Mouse (Mus musculus) midbrain, embryonic 14.5 days (tissue): Measurements from ENCODE around the gene Tcf12. TPM values are rescaled to one million over a fixed set of nuclear protein-coding genes. Genes with fewer than 3 reads are reported as not detected.
A peak's percentile ranks its signal among the peaks of the same experiment; 100 is the strongest.

Experiments used
- ATAC-seq: fragments of 200-750 bp; cut with Nextera tagmentation; 2 replicates; pipeline ENCODE4 v1.8.0; 2017; ENCODE audit warnings: moderate number of reproducible peaks, moderate library complexity; ENCODE audit not compliant: low FRiP score, low TSS enrichment
- DNase-seq: peaks from one replicate; pipeline ENCODE4 v3.0.0-alpha.2; 2015
- H3K27ac ChIP-seq: fragments of 300-500 bp; sonication (generic); replicated peaks from 2 replicates; pipeline ENCODE4 v1.5.1; 2014; ENCODE audit warnings: mild to moderate bottlenecking, low read depth, low read length, moderate library complexity
- H3K27me3 ChIP-seq: fragments of 300-500 bp; sonication (generic); 2 replicates; pipeline ENCODE4 v1.6.1; 2014; ENCODE audit warnings: low read length, control low read depth, mixed read lengths; ENCODE audit not compliant: control insufficient read depth, insufficient read depth
- H3K36me3 ChIP-seq: fragments of 300-500 bp; sonication (generic); 2 replicates; pipeline ENCODE4 v1.6.1; 2014; ENCODE audit warnings: low read length, control low read depth; ENCODE audit not compliant: control insufficient read depth, insufficient read depth
- H3K4me1 ChIP-seq: fragments of 300-500 bp; sonication (generic); 2 replicates; pipeline ENCODE4 v1.6.1; 2014; ENCODE audit warnings: mild to moderate bottlenecking, antibody characterized with exemption, low read length, control low read depth; ENCODE audit not compliant: control insufficient read depth, insufficient read depth
- H3K4me2 ChIP-seq: fragments of 300-500 bp; sonication (generic); 2 replicates; pipeline ENCODE4 v1.6.1; 2014; ENCODE audit warnings: mild to moderate bottlenecking, low read length, moderate library complexity
- H3K4me3 ChIP-seq: fragments of 300-500 bp; sonication (generic); replicated peaks from 2 replicates; pipeline ENCODE4 v1.5.1; 2014; ENCODE audit warnings: low read depth, low read length
- H3K9ac ChIP-seq: fragments of 300-500 bp; sonication (generic); replicated peaks from 2 replicates; pipeline ENCODE4 v1.6.1; 2014; ENCODE audit warnings: mild to moderate bottlenecking, low read length, moderate library complexity
- H3K9me3 ChIP-seq: fragments of 300-500 bp; sonication (generic); 2 replicates; pipeline ENCODE4 v1.6.1; 2016; ENCODE audit warnings: low read length, control low read depth, mixed read lengths; ENCODE audit not compliant: control insufficient read depth
- WGBS: fragments of 180-500 bp; shearing (Covaris S2); extraction: QIAGEN DNeasy Blood & Tissue Kit; methylation state at CpG from one replicate; pipeline ENCODE4 v1.1.7; 2014; 5-methylcytosine and 5-hydroxymethylcytosine counted together
- polyA plus RNA-seq: library from polyadenylated mRNA; unstranded; fragments of >200 nt; fragmentation: Nextera tagmentation; extraction: Ambion mirVana; gene quantifications from 2 replicates; pipeline ENCODE4 v1.2.1, GENCODE M21; 2014

Gene Tcf12
- polyA plus RNA-seq, 1 experiment from 2014 or later, result 93.6 TPM

GRCm38 (mm10) chr9:71812914-71813313 lies 298.8 kb downstream of the Tcf12 start:
- no peak overlapping the region for H3K4me2 ChIP-seq
- no peaks in the 10 kb centered on the region for H3K36me3 ChIP-seq
- H3K27ac ChIP-seq, result no peak overlapping the region
- H3K9ac ChIP-seq, result no peak overlapping the region
- no peaks in the 10 kb centered on the region for H3K9me3 ChIP-seq
- no peak for DNase-seq
- 60% methylated on average over 4 of the region's 4 CpGs for WGBS
- H3K4me3 ChIP-seq, result no peak overlapping the region
- no peak for ATAC-seq
- no peaks in the 10 kb centered on the region for H3K27me3 ChIP-seq
- no peaks in the 10 kb centered on the region for H3K4me1 ChIP-seq

GRCm38 (mm10) chr9:71812402-71812801 lies 299.3 kb downstream of the Tcf12 start:
- Histone ChIP-seq H3K4me2 (no peak overlapping the region), H3K36me3 (no peaks in the 10 kb centered on the region), H3K27ac (no peak overlapping the region), H3K4me1 (no peaks in the 10 kb centered on the region), H3K9ac (no peak overlapping the region), H3K9me3 (no peaks in the 10 kb centered on the region), H3K27me3 (no peaks in the 10 kb centered on the region), H3K4me3 (no peak overlapping the region)
- DNase-seq, result no peak
- no peak for ATAC-seq
- WGBS, result 33% methylated on average over 4 of the region's 4 CpGs

- H3K9ac ChIP-seq, result no peak overlapping the region
- 70% methylated on average over 5 of the region's 5 CpGs for WGBS
- no peak overlapping the region for H3K4me3 ChIP-seq
- H3K4me2 ChIP-seq, result no peak overlapping the region
- no peaks in the 10 kb centered on the region for H3K9me3 ChIP-seq
- no peak overlapping the region for H3K27ac ChIP-seq
- no peaks in the 10 kb centered on the region for H3K36me3 ChIP-seq
- no peaks in the 10 kb centered on the region for H3K27me3 ChIP-seq
- no peaks in the 10 kb centered on the region for H3K4me1 ChIP-seq
- ATAC-seq, result no peak
- no peak for DNase-seq
These were observed 300.3 kb downstream of the Tcf12 start for GRCm38 (mm10) chr9:71811404-71811803.

GRCm38 (mm10) chr9:71810723-71811122 lies 300.9 kb downstream of the Tcf12 start:
- H3K9me3 ChIP-seq, result no peaks in the 10 kb centered on the region
- H3K4me2 ChIP-seq, result no peak overlapping the region
- no peak overlapping the region for H3K4me3 ChIP-seq
- WGBS, result 73% methylated on average over 2 of the region's 2 CpGs
- H3K4me1 ChIP-seq, result no peaks in the 10 kb centered on the region
- H3K27me3 ChIP-seq, result no peaks in the 10 kb centered on the region
- no peak overlapping the region for H3K27ac ChIP-seq
- no peak overlapping the region for H3K9ac ChIP-seq
- no peaks in the 10 kb centered on the region for H3K36me3 ChIP-seq
- no peak for DNase-seq
- no peak for ATAC-seq

DNA sequence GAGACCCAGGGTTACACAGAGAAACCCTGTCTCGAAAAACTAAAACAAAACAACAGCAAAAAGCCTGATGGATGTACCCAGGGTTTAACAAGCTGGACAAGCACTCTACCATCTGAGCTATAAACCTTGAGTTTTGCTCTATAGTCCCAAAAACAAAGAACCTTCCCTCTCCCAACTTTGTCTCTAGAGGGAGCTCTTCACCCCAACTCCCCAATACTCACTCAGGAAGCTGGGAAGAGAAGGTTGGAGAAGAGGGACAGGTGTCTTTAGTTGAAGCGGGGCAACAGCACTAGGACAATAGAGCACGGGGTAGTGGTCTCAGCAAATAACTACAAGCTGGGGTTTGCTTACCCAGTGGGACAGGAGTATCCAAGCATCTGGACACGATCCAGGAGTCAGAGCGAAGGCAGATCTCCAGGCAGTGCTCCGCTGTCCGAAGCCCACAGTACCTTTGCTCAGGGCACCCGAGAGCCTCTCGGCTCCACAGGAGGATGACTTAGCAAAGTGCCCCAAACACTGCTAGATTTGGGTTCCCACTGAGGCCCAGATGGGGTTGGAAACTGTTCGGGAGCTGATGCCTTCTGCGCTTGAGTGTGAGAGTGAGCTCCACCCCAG lies 302.9 kb downstream of the Tcf12 start:
- no peak overlapping the region for H3K9ac ChIP-seq
- no peak overlapping the region for H3K4me2 ChIP-seq
- 34% methylated on average over 11 of the region's 11 CpGs for WGBS

GRCm38 (mm10) chr9:71807801-71808200 lies 303.9 kb downstream of the Tcf12 start:
- Histone ChIP-seq H3K27ac (no peak overlapping the region), H3K27me3 (no peaks in the 10 kb centered on the region), H3K4me3 (no peak overlapping the region), H3K4me2 (no peak overlapping the region), H3K9me3 (no peaks in the 10 kb centered on the region), H3K4me1 (no peaks in the 10 kb centered on the region), H3K9ac (no peak overlapping the region), H3K36me3 (no peaks in the 10 kb centered on the region)
- 74% methylated on average over 4 of the region's 4 CpGs for WGBS
- DNase-seq, result no peak
- no peak for ATAC-seq

More for the DNA sequence above, 302.9 kb downstream of the Tcf12 start:
- DNase-seq (peak; percentile 59), ATAC-seq (no peak)
- H3K27ac ChIP-seq, result no peak overlapping the region
- H3K4me1 ChIP-seq, result no peaks in the 10 kb centered on the region
- no peaks in the 10 kb centered on the region for H3K36me3 ChIP-seq
- H3K4me3 ChIP-seq, result no peak overlapping the region
- no peaks in the 10 kb centered on the region for H3K27me3 ChIP-seq
- no peaks in the 10 kb centered on the region for H3K9me3 ChIP-seq

DNA sequence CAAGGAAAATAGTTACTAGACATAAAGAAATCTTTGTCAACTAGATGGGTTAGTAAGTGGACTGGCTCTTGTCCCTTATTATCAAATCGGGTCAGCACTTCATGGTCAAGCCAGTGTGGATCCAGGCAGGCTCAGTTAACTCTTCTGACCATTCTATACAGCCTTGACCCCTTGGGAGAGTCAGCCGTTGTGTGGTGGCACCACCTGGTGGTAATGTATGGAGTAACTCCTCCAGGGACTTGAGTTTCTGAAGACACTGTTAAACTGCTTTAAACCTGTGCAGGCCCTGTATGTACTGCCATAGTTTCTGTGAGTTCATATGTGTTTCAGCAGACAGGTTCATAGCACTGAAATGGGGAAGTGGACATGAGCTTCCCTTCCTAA lies 305.3 kb downstream of the Tcf12 start:
- Histone ChIP-seq H3K9ac (no peak overlapping the region), H3K4me2 (no peak overlapping the region), H3K27ac (no peak overlapping the region), H3K4me3 (no peak overlapping the region), H3K36me3 (no peaks in the 10 kb centered on the region), H3K4me1 (no peaks in the 10 kb centered on the region), H3K9me3 (no peaks in the 10 kb centered on the region), H3K27me3 (no peaks in the 10 kb centered on the region)
- WGBS, result 9% methylated on average over 2 of the region's 2 CpGs
- no peak for ATAC-seq
- DNase-seq, result peak; percentile 85

DNA sequence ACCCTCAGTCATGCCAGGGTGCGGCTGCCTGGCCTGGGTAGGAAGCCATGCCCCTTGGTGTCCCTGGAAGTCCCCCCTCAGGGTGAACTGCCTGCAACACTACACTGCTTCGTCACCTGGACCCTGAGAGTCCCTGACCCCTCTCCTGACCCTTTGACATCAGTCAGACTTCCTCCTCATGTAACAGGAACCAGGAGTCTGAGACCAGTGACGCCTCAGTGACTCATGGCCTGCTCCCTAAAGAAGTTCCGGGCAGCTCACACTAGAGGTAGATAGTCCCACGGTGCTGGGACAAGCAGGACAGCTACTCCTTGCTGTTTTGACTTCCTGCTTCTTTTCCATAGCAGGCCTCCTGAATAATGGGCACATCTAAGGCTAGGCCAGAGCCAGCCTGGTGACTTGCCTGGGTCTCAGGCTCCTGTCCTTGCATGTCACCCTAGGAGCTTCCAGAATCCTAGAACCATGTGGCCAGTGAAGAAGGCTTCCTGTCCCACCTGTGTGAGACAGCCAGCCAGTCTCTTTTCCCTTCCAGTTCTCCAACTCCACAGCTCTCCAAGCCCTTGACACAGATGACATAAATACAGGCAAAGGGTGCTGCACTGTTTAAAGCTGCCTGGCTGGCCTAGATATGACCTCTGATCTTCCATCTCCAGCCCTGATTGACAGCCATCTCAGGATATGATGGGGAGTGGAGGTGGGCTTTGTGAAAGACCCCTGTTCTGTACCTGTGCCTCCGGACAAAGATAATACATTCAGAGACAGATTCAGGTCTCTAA lies 305.8 kb downstream of the Tcf12 start:
- Histone ChIP-seq H3K27me3 (no peaks in the 10 kb centered on the region), H3K9ac (no peak overlapping the region), H3K27ac (no peak overlapping the region), H3K36me3 (no peaks in the 10 kb centered on the region), H3K4me2 (no peak overlapping the region), H3K4me1 (no peaks in the 10 kb centered on the region), H3K9me3 (no peaks in the 10 kb centered on the region), H3K4me3 (no peak overlapping the region)
- ATAC-seq (no peak), DNase-seq (no peak)
- 75% methylated on average over 6 of the region's 6 CpGs for WGBS

DNA sequence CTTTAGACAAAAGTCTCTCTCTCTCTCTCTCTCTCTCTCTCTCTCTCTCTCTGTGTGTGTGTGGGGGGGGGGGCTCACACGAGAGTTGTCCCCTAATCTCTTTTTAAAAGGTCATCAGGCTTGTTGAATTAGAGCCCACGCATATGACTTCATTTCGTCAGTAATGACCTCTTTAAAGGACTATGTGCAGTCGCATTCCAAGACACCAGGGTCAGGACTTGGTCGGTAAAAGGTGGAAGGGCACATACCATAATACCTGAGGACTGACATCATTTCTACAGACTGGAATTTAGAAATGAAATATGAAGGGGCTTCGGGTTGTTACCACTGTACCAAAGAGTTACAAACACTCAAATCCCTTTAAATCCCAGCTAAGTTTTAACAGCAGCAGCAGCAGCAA lies 307.6 kb downstream of the Tcf12 start:
- Histone ChIP-seq H3K9me3 (no peaks in the 10 kb centered on the region), H3K36me3 (no peaks in the 10 kb centered on the region), H3K27ac (no peak overlapping the region), H3K4me1 (no peaks in the 10 kb centered on the region), H3K4me2 (no peak overlapping the region), H3K9ac (no peak overlapping the region), H3K27me3 (no peaks in the 10 kb centered on the region), H3K4me3 (no peak overlapping the region)
- DNase-seq (no peak), ATAC-seq (no peak)
- WGBS, result 53% methylated on average over 6 of the region's 6 CpGs
